Mouse (Mus musculus) bone marrow macrophage, adult 2 months (primary cell): ENCODE data around the gene Prpsap1.

Experiments used
- CTCF ChIP-seq: IDR thresholded peaks from 2 replicates; pipeline ENCODE4 v1.5.1; 2012; ENCODE audit warnings: low read depth, mild to moderate bottlenecking, low read length, moderate library complexity
- POLR2A ChIP-seq: IDR thresholded peaks from 2 replicates; pipeline ENCODE4 v1.6.1; 2012; ENCODE audit warnings: mild to moderate bottlenecking, low read depth, low read length, borderline replicate concordance

- TF ChIP-seq CTCF, result no peak
- TF ChIP-seq POLR2A, result no peak
Measured at GRCm38 (mm10) chr11:116494474-116495174, 622 bp upstream of the Prpsap1 start.
